Mouse (Mus musculus) heart, adult 2 months (tissue): Measurements from ENCODE around the gene Zdhhc23.

Experiments used
- CTCF ChIP-seq: fragments of 200-600 bp; IDR thresholded peaks from 2 replicates; pipeline ENCODE4 v1.8.1; 2022; ENCODE audit warnings: antibody characterized with exemption, mild to moderate bottlenecking, moderate library complexity
- POLR2A ChIP-seq: fragments of 200-500 bp; IDR thresholded peaks from 2 replicates; pipeline ENCODE4 v1.6.1; 2011; ENCODE audit warnings: mild to moderate bottlenecking, low read depth, low read length, control low read depth; ENCODE audit not compliant: insufficient read depth

- TF ChIP-seq POLR2A = no peak
- no peak for TF ChIP-seq CTCF
Measured at GRCm38 (mm10) chr16:44029273-44029672, 49.7 kb upstream of the Zdhhc23 start.
